Mouse (Mus musculus) ES-Bruce4 (cell line): ENCODE data around the gene Tbxas1.

Experiments
- CTCF ChIP-seq: IDR thresholded peaks from one replicate; pipeline ENCODE4 v1.8.1; 2011; ENCODE audit warnings: low read depth, low read length
- POLR2A ChIP-seq: IDR thresholded peaks from one replicate; pipeline ENCODE4 v1.8.1; 2011; ENCODE audit warnings: low read length; ENCODE audit not compliant: insufficient read depth

DNA sequence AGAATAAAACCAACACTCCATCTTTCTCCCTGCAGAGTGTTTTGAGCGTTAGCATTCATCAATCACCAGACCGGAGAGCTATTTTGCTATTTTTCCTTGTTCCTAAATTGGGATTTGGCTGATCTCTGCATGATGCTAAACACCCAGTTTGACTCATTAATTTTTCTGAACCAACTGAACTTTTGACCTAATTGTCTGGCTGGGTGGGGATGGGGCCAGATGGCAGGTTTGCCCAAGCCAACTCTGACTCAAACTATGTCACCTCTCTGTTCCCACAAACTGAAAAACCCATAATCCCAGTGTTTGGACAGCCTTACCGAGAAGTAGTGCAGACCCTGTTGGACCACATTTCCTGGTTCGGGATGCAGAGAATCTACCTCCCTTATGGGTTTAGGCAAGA is 72.1 kb downstream of the Tbxas1 start:
- TF ChIP-seq POLR2A (no peak), CTCF (no peak)
